Mouse (Mus musculus): Measurements from ENCODE around the gene Map2k4. TPM values are rescaled to one million over a fixed set of nuclear protein-coding genes. Genes with fewer than 3 reads are reported as not detected.

Map2k4 gene
- total RNA-seq, 2 experiments from 2014 or later: 54.9 to 56.0 TPM

Small RNA genes within 50 kb of the gene (microRNA-seq; reads per million reads assigned to microRNA genes)
- gene Mir744: 8,179 to 8,573 reads per million in 2 experiments

Other genes starting within 250 kb of the Map2k4 start
- gene Zkscan6, start 18.9 kb upstream of the Map2k4 start, total RNA-seq (2021): 1 to 10 TPM; 3.4 TPM